ENCODE assay signal across 10 mouse cellular contexts in the genomic region with DNA sequence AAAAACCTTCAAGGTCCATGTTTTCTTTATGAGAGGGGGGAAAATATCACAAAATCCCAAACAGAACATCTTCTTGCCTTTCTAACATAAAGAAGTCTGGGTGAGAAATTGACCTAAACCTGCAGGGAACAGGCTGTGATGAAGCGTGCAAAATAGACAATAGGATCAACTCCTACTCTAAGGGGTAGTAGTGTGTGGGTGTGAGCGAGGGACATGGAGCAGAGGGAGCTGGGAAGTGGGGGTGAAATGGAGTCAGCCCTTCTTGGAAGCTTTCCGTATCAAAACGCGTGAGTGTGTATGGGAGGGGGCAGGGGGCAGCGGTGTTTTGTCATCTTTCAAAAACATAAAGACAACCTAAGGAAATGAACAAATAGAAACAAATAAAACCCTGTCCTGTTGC. TPM values are rescaled to one million over a fixed set of nuclear protein-coding genes. Genes with fewer than 3 reads are reported as not detected.
A peak's percentile ranks its signal among the peaks of the same experiment; 100 is the strongest.
DNase-seq lines count a peak whose midpoint lies in the region; ATAC-seq and TF ChIP-seq lines count a peak whose summit lies in the region.
"Had no signal": no experiment of that assay in that cellular context is flagged by ENCODE, and none has a peak within 500 bp of the region (broad histone marks: within the 10 kb centered on the region; RNA-seq: fewer than 3 reads in every experiment).

No protein-coding gene starts in this region.

- H3K36me3 ChIP-seq in heart, postnatal 0 days (replicated peaks; ENCODE audit: control insufficient read depth, insufficient read depth, low read length): no peaks in the 10 kb centered on the region
- H3K36me3 ChIP-seq in forebrain, embryonic 16.5 days (ENCODE audit: control insufficient read depth, insufficient read depth): no peaks in the 10 kb centered on the region
- no peaks in the 10 kb centered on the region for H3K36me3 ChIP-seq in midbrain, embryonic 12.5 days
- no peaks in the 10 kb centered on the region for H3K36me3 ChIP-seq in lung, postnatal 0 days (ENCODE audit: insufficient read depth, low read length)

- no peak for TF ChIP-seq POLR2A in cortical plate, adult 2 months (IDR thresholded peaks at IDR 0.05; ENCODE audit: extremely low read depth, insufficient read depth, low read length)

- TF ChIP-seq CTCF in heart, postnatal 0 days (IDR thresholded peaks at IDR 0.05; ENCODE audit: low read depth): no peak
- TF ChIP-seq CTCF in cortical plate, adult 2 months (IDR thresholded peaks at IDR 0.05; ENCODE audit: extremely low read depth, insufficient read depth, low read length): no peak
- TF ChIP-seq CTCF in lung, postnatal 0 days (IDR thresholded peaks at IDR 0.05): no peak

- peaks cover 18% of the 10 kb centered on the region for H3K27me3 ChIP-seq in heart, postnatal 0 days (ENCODE audit: control insufficient read depth, insufficient read depth, low read length)
- H3K27me3 ChIP-seq in forebrain, embryonic 16.5 days (replicated peaks; ENCODE audit: control insufficient read depth, insufficient read depth, low read length): 0 out of 2 replicates have a peak, but pooled peaks cover 4% of the 10 kb centered on the region
- H3K27me3 ChIP-seq in midbrain, embryonic 12.5 days: peaks cover 20% of the 10 kb centered on the region
- H3K27me3 ChIP-seq in lung, postnatal 0 days (replicated peaks; ENCODE audit: insufficient read depth, low read length): 0 out of 2 replicates have a peak, but pooled peaks cover 7% of the 10 kb centered on the region

- DNase-seq in heart, postnatal 0 days (ENCODE audit: low spot score): no peak
- no peak for DNase-seq in heart, postnatal 10 days
- no peak for DNase-seq in urinary bladder, adult 2 months (ENCODE audit: low spot score)
- DNase-seq in lung, postnatal 0 days (ENCODE audit: low spot score): no peak
- DNase-seq in layer of hippocampus, adult 8-10 months (ENCODE audit: low spot score in 2 of 2): no peak
- DNase-seq: gastrocnemius, postnatal 25 days had no signal

- WGBS in heart, postnatal 0 days: 56% methylated on average over 6 of the region's 6 CpGs
- 41% methylated on average over 6 of the region's 6 CpGs for WGBS in forebrain, embryonic 16.5 days
- WGBS in midbrain, embryonic 12.5 days: 40% methylated on average over 6 of the region's 6 CpGs
- WGBS in lung, postnatal 0 days: 45% methylated on average over 6 of the region's 6 CpGs

- TF ChIP-seq EP300 in heart, postnatal 0 days (IDR thresholded peaks at IDR 0.05; ENCODE audit: low read depth): no peak
- no peak for TF ChIP-seq EP300 in lung, postnatal 0 days (IDR thresholded peaks at IDR 0.05)

- no peak for ATAC-seq in heart, postnatal 0 days (ENCODE audit: insufficient read depth, low read depth)
- no peak for ATAC-seq in forebrain, embryonic 16.5 days
- peak; percentile 55; the same call in 1 of the 2 replicates for ATAC-seq in midbrain, embryonic 12.5 days (ENCODE audit: low FRiP score, low read depth)
- ATAC-seq in lung, postnatal 0 days: no peak

- no peaks in the 10 kb centered on the region for H3K9me3 ChIP-seq in heart, postnatal 0 days (replicated peaks; ENCODE audit: control insufficient read depth, low read length)
- H3K9me3 ChIP-seq in forebrain, embryonic 16.5 days (ENCODE audit: control insufficient read depth, low read length): no peaks in the 10 kb centered on the region
- H3K9me3 ChIP-seq in midbrain, embryonic 12.5 days: no peaks in the 10 kb centered on the region
- H3K9me3 ChIP-seq in lung, postnatal 0 days (ENCODE audit: low read length): no peaks in the 10 kb centered on the region

- H3K4me2 ChIP-seq in heart, postnatal 0 days (ENCODE audit: low read depth, low read length): peak overlapping the region; percentile 71; the same call in 1 of the 2 replicates
- H3K4me2 ChIP-seq in forebrain, embryonic 16.5 days (ENCODE audit: low read length): peak overlapping the region; percentile 99
- H3K4me2 ChIP-seq in midbrain, embryonic 12.5 days (replicated peaks): peak overlapping the region; percentile 89
- H3K4me2 ChIP-seq in lung, postnatal 0 days (replicated peaks; ENCODE audit: low read depth, low read length): no peak overlapping the region

- peak overlapping the region; percentile 45; the same call in 1 of the 2 replicates for H3K4me3 ChIP-seq in heart, postnatal 0 days (ENCODE audit: low read depth, low read length)
- H3K4me3 ChIP-seq in cortical plate, adult 2 months (ENCODE audit: insufficient read depth, low read length): peak overlapping the region; percentile 65
- H3K4me3 ChIP-seq in forebrain, embryonic 16.5 days (replicated peaks; ENCODE audit: low read length): peak overlapping the region; percentile 71
- peak overlapping the region; percentile 55 for H3K4me3 ChIP-seq in midbrain, embryonic 12.5 days
- no peak overlapping the region for H3K4me3 ChIP-seq in lung, postnatal 0 days (ENCODE audit: low read depth, low read length)

- no peak overlapping the region for H3K9ac ChIP-seq in heart, postnatal 0 days (replicated peaks; ENCODE audit: low read depth, low read length)
- H3K9ac ChIP-seq in forebrain, embryonic 16.5 days (replicated peaks; ENCODE audit: low read depth, low read length): no peak overlapping the region
- H3K9ac ChIP-seq in midbrain, embryonic 12.5 days (replicated peaks): peak overlapping the region; percentile 76; the same call in 1 of the 2 replicates
- H3K9ac ChIP-seq in lung, postnatal 0 days (replicated peaks; ENCODE audit: low read depth): no peak overlapping the region

- H3K27ac ChIP-seq in heart, postnatal 0 days (ENCODE audit: low read depth): no peak overlapping the region
- peak overlapping the region; percentile 43; the same call in 1 of the 2 replicates for H3K27ac ChIP-seq in cortical plate, adult 2 months (ENCODE audit: insufficient read depth, low read length)
- no peak overlapping the region for H3K27ac ChIP-seq in forebrain, embryonic 16.5 days (ENCODE audit: low read length)
- no peak overlapping the region for H3K27ac ChIP-seq in midbrain, embryonic 12.5 days (replicated peaks)
- no peak overlapping the region for H3K27ac ChIP-seq in lung, postnatal 0 days (ENCODE audit: low read length)

- no peaks in the 10 kb centered on the region; the same call in 1 of the 2 replicates for H3K4me1 ChIP-seq in heart, postnatal 0 days (ENCODE audit: control insufficient read depth, insufficient read depth)
- H3K4me1 ChIP-seq in cortical plate, adult 2 months (ENCODE audit: control insufficient read depth, insufficient read depth, low read length): no peaks in the 10 kb centered on the region; the same call in 1 of the 2 replicates
- H3K4me1 ChIP-seq in forebrain, embryonic 16.5 days (replicated peaks; ENCODE audit: control insufficient read depth, insufficient read depth, low read length): peaks cover 7% of the 10 kb centered on the region
- peaks cover 10% of the 10 kb centered on the region for H3K4me1 ChIP-seq in midbrain, embryonic 12.5 days
- no peaks in the 10 kb centered on the region for H3K4me1 ChIP-seq in lung, postnatal 0 days (ENCODE audit: insufficient read depth, low read depth, low read length)

- intact Hi-C loops in heart, postnatal 10 days (cut with DNase I): no loop called here

RNA-seq across cellular contexts. Expression of a gene that starts 0.5 kb away (rescaled TPM):
- total RNA-seq in heart, postnatal 0 days (2014; rRNA removed; ENCODE audit: low replicate concordance): not detected in 2 replicates
- polyA plus RNA-seq in heart, postnatal 0 days (2015; fragmentation: Nextera tagmentation; extraction: Ambion mirVana): not detected in 2 replicates
- not detected for total RNA-seq in heart, postnatal 10 days (2021)
- polyA plus RNA-seq in cortical plate, adult 2 months (2012; rRNA removed): 6.2 and 6.8 TPM in 2 replicates
- polyA plus RNA-seq in forebrain, embryonic 16.5 days (2015; fragmentation: Nextera tagmentation; extraction: Ambion mirVana): 0.61 and 0.76 TPM in 2 replicates
- 0.17 and 0.37 TPM in 2 replicates for polyA plus RNA-seq in midbrain, embryonic 12.5 days (2016; fragmentation: Nextera tagmentation; extraction: Ambion mirVana)
- 0.07 TPM in 1 of 2 replicates, not detected in the other for polyA plus RNA-seq in urinary bladder, adult 2 months (2012; rRNA removed)
- polyA plus RNA-seq in lung, postnatal 0 days (2015; fragmentation: Nextera tagmentation; extraction: Ambion mirVana): not detected in 2 replicates
- 1 to 10 TPM; 7.9 to 9.8 (median 8.3) TPM for total RNA-seq in layer of hippocampus, adult 8-10 months (2022)
- total RNA-seq: gastrocnemius, postnatal 25 days had no signal
- polyA plus RNA-seq: testis, adult 2 months had no signal

RNA-seq across cellular contexts. Expression of a gene that starts 8.6 kb away (rescaled TPM):
- 1.6 and 3.0 TPM in 2 replicates for total RNA-seq in heart, postnatal 0 days (2014; rRNA removed; ENCODE audit: low replicate concordance)
- 2.5 and 3.5 TPM in 2 replicates for polyA plus RNA-seq in heart, postnatal 0 days (2015; fragmentation: Nextera tagmentation; extraction: Ambion mirVana)
- 1 to 10 TPM in 1 of 2 experiments, under 1 TPM in 1; 0.94 to 2.3 TPM for total RNA-seq in heart, postnatal 10 days (2021)
- 28.6 and 29.9 TPM in 2 replicates for polyA plus RNA-seq in cortical plate, adult 2 months (2012; rRNA removed)
- polyA plus RNA-seq in forebrain, embryonic 16.5 days (2015; fragmentation: Nextera tagmentation; extraction: Ambion mirVana): 9.3 and 10.8 TPM in 2 replicates
- polyA plus RNA-seq in midbrain, embryonic 12.5 days (2016; fragmentation: Nextera tagmentation; extraction: Ambion mirVana): 1.7 and 2.6 TPM in 2 replicates
- polyA plus RNA-seq in urinary bladder, adult 2 months (2012; rRNA removed): 67.4 and 68.2 TPM in 2 replicates
- polyA plus RNA-seq in lung, postnatal 0 days (2015; fragmentation: Nextera tagmentation; extraction: Ambion mirVana): 0.20 and 0.30 TPM in 2 replicates
- 10 to 100 TPM; 28.2 to 29.4 (median 29.1) TPM for total RNA-seq in layer of hippocampus, adult 8-10 months (2022)
